Mouse (Mus musculus) hindbrain, embryonic 16.5 days (tissue): ENCODE results near the gene Gm20696. TPM values are rescaled to one million over a fixed set of nuclear protein-coding genes. Genes with fewer than 3 reads are reported as not detected.

Experiments used
- ATAC-seq: fragments of 200-750 bp; cut with Nextera tagmentation; 2 replicates; pipeline ENCODE4 v1.8.0; 2017; ENCODE audit warnings: moderate TSS enrichment, moderate library complexity
- H3K27ac ChIP-seq: fragments of 300-500 bp; sonication (generic); 2 replicates; pipeline ENCODE4 v1.5.1; 2014; ENCODE audit warnings: low read depth, mild to moderate bottlenecking, control low read depth, low read length, moderate library complexity
- H3K27me3 ChIP-seq: fragments of 300-500 bp; sonication (generic); replicated peaks from 2 replicates; pipeline ENCODE4 v1.6.1; 2014; ENCODE audit warnings: low read length; ENCODE audit not compliant: control insufficient read depth, insufficient read depth
- H3K36me3 ChIP-seq: fragments of 300-500 bp; sonication (generic); 2 replicates; pipeline ENCODE4 v1.6.1; 2014; ENCODE audit warnings: mild to moderate bottlenecking, low read length, moderate library complexity, mixed read lengths; ENCODE audit not compliant: control insufficient read depth, insufficient read depth
- H3K4me1 ChIP-seq: fragments of 300-500 bp; sonication (generic); 2 replicates; pipeline ENCODE4 v1.6.1; 2014; ENCODE audit warnings: low read depth, low read length; ENCODE audit not compliant: control insufficient read depth, insufficient read depth
- H3K4me2 ChIP-seq: fragments of 300-500 bp; sonication (generic); 2 replicates; pipeline ENCODE4 v1.6.1; 2014; ENCODE audit warnings: mild to moderate bottlenecking, low read length, control low read depth, moderate library complexity
- H3K4me3 ChIP-seq: fragments of 300-500 bp; sonication (generic); 2 replicates; pipeline ENCODE4 v1.5.1; 2014; ENCODE audit warnings: mild to moderate bottlenecking, low read length, control low read depth, moderate library complexity
- H3K9ac ChIP-seq: fragments of 300-500 bp; sonication (generic); 2 replicates; pipeline ENCODE4 v1.6.1; 2014; ENCODE audit warnings: low read depth, mild to moderate bottlenecking, control low read depth, low read length, moderate library complexity
- H3K9me3 ChIP-seq: fragments of 300-500 bp; sonication (generic); 2 replicates; pipeline ENCODE4 v1.6.1; 2014; ENCODE audit warnings: mild to moderate bottlenecking, low read length, moderate library complexity; ENCODE audit not compliant: control insufficient read depth
- WGBS: fragments of 180-500 bp; shearing (Covaris S2); extraction: QIAGEN DNeasy Blood & Tissue Kit; methylation state at CpG from one replicate; pipeline ENCODE4 v1.1.7; 2014; 5-methylcytosine and 5-hydroxymethylcytosine counted together
- microRNA-seq: library from miRNA; unstranded; fragments of <30 nt; microRNA quantifications from one replicate; pipeline ENCODE4, GENCODE M21; 2017
- polyA plus RNA-seq: library from polyadenylated mRNA; unstranded; fragments of >200 nt; fragmentation: Nextera tagmentation; extraction: Ambion mirVana; gene quantifications from 2 replicates; pipeline ENCODE4 v1.2.1, GENCODE M21; 2015

Gene Gm20696
- polyA plus RNA-seq, 1 experiment from 2014 or later: 1.8 TPM

DNA sequence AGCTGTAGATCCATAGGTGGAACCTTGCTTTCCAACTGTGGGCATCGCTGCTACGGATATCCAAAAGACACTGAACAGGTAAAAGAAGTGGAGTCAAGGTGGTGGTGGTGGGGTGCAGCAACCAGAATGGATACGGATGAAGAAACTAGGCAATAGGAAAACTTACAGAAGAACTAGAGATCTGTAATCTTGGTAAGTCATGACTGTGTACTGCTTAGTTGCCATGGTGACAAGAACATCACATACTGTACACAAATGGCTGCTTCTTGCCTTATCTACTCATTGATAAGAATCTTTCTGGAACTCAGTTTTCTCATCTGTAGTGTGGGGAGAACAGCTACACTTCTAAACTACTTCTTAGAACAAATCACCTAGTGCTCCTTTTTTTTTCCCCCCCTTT is 446.1 kb downstream of the Gm20696 start:
- no peak overlapping the region for H3K4me2 ChIP-seq
- no peaks in the 10 kb centered on the region for H3K27me3 ChIP-seq
- no peaks in the 10 kb centered on the region for H3K9me3 ChIP-seq
- H3K4me1 ChIP-seq: peaks cover 3% of the 10 kb centered on the region; the same call in 1 of the 2 replicates
- no peak overlapping the region for H3K4me3 ChIP-seq
- ATAC-seq: no peak
- 94% methylated on average over 3 of the region's 3 CpGs for WGBS
- no peaks in the 10 kb centered on the region for H3K36me3 ChIP-seq
- no peak overlapping the region for H3K27ac ChIP-seq
- H3K9ac ChIP-seq: no peak overlapping the region

DNA sequence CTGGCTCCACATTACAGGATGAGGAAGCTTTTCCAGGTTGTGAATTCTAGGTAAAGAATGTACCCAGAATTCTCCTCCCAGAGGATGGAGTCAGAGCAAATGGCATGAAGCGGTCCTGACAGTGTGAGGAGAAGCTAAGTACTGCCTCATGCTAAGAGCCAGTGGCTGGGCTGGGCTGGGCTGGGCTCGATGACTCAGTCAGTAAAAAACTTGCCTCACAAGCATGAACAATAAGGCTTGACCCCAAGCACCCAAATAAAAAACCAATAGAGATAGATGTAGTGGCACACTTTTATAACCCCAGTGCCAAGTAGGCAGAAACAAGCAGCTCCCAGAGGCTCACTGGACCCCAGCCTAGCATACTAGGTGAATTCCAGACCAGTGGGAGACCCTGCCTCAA is 448.8 kb downstream of the Gm20696 start:
- Histone ChIP-seq H3K27me3 (no peaks in the 10 kb centered on the region), H3K36me3 (no peaks in the 10 kb centered on the region), H3K9ac (no peak overlapping the region), H3K4me3 (no peak overlapping the region), H3K27ac (no peak overlapping the region), H3K9me3 (no peaks in the 10 kb centered on the region), H3K4me2 (no peak overlapping the region), H3K4me1 (no peaks in the 10 kb centered on the region)
- WGBS: 64% methylated on average over 2 of the region's 2 CpGs
- ATAC-seq: no peak

DNA sequence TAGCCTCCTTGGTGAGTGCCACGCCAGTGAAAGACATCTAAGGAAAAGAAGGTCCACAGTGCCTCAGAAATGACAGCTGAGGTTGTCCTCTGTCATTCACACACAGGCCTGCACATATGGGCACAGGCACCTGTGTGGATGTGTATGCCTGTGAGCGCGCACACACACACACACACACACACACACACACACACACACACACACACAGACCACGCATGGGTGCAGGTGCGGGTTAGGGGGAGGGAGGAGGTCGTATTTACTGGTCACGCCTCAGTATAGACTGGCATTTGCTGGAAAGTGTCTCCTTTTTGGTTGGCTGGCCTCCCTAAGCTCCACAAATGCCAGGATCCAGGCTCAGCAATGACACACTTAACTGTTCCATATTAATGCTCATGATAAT is 449.4 kb downstream of the Gm20696 start:
- ATAC-seq: no peak
- Histone ChIP-seq H3K4me3 (no peak overlapping the region), H3K9ac (no peak overlapping the region), H3K4me1 (no peaks in the 10 kb centered on the region), H3K4me2 (no peak overlapping the region), H3K9me3 (no peaks in the 10 kb centered on the region), H3K27me3 (no peaks in the 10 kb centered on the region), H3K27ac (no peak overlapping the region), H3K36me3 (no peaks in the 10 kb centered on the region)
- WGBS: 69% methylated on average over 4 of the region's 7 CpGs

DNA sequence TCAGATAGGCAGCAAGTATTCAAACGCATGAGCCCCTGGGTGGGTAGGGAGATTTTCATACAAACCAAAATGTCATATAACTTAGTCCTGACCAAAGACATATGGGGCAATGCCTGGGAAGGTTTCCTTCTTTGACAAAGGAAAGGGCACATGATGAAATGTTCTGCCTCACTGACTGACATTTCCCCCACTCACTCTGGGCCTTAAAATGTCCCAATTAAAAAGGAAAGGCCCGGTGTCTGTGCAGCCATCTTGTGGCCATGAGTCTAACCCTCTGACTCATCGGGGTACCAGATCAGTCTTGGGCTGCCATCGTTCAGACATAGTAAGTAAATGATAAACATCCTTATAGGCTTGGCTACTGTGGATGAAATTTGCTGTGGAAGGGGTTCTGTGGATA is 454.1 kb downstream of the Gm20696 start:
- WGBS: 93% methylated on average over 4 of the region's 4 CpGs
- Histone ChIP-seq H3K36me3 (no peaks in the 10 kb centered on the region), H3K4me1 (peaks cover 2% of the 10 kb centered on the region)

DNA sequence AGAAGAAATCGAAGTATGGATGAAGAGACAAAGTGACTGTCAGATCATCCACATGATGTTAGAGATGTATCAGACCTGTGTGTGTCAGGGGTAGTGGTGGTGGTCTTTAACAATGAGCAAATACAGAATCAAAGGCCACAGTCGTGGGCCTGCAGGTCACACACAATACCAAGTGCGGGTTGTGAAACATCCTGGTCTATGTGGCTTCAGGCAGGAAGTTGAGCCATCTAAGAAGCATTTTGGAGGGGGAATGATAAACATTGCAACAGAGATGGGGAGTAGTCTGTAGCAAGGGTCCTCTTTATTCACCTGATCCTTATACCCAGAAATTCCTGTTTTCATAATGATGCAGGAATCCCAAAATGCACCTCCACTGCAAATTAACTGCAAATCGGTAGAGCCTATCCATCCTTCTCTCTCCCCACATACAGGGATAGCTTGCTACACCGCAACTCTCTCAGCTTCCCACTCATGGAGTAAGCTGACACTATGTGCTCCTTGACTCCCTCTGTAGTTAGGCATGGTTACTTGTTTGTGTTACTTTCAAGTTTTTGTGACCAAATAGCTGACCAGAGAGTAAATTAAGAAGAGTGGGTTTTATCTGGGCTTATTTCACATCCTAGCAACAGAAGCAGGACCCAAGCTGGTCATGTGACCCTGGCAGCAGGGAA is 454.8 kb downstream of the Gm20696 start:
- Histone ChIP-seq H3K4me1 (peaks cover 6% of the 10 kb centered on the region), H3K36me3 (no peaks in the 10 kb centered on the region), H3K9ac (no peak overlapping the region), H3K4me3 (no peak overlapping the region), H3K27ac (no peak overlapping the region), H3K4me2 (no peak overlapping the region), H3K27me3 (no peaks in the 10 kb centered on the region), H3K9me3 (no peaks in the 10 kb centered on the region)
- 90% methylated on average over 5 of the region's 5 CpGs for WGBS
- ATAC-seq: no peak

More for the DNA sequence above, 454.1 kb downstream of the Gm20696 start:
- Histone ChIP-seq H3K27ac (no peak overlapping the region), H3K9ac (no peak overlapping the region), H3K4me3 (no peak overlapping the region), H3K4me2 (no peak overlapping the region), H3K9me3 (no peaks in the 10 kb centered on the region), H3K27me3 (no peaks in the 10 kb centered on the region)
- no peak for ATAC-seq

DNA sequence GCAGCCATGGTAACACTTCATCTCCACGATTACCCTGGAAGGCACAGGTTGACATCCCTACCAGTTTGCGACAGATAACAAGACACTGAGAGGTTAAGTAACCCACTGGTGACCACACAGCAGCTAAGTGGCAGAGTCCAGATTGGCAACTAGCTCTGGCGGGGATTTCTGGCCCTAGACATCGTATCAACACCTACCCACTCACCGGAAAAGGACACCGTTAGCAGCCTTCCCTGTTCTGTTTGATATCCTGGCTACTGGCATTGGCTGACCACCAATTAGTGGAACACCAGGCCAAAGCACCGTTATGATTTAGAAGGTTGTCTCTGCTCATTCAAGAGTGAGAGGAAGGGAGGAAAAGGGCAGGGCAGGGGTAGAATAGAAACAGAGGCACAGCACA is 456.4 kb downstream of the Gm20696 start:
- no peak overlapping the region for H3K9ac ChIP-seq
- H3K36me3 ChIP-seq: no peaks in the 10 kb centered on the region
- H3K4me1 ChIP-seq: peaks cover 6% of the 10 kb centered on the region
- no peak overlapping the region for H3K27ac ChIP-seq
- no peak for ATAC-seq
- H3K9me3 ChIP-seq: no peaks in the 10 kb centered on the region
- WGBS: 74% methylated on average over 7 of the region's 7 CpGs
- no peaks in the 10 kb centered on the region; the same call in 1 of the 2 replicates for H3K27me3 ChIP-seq
- no peak overlapping the region for H3K4me2 ChIP-seq
- no peak overlapping the region for H3K4me3 ChIP-seq

Small RNAs within 50 kb of the gene (microRNA-seq; reads per million reads assigned to microRNA genes)
- not detected for gene Gm22328

Other genes starting within 250 kb of the Gm20696 start
- gene Foxp1, start 144.1 kb downstream of the Gm20696 start, polyA plus RNA-seq: 47.8 and 63.7 TPM in 2 replicates
- gene Eif4e3, start within 50 bp of the Gm20696 start, polyA plus RNA-seq: 5.7 and 6.4 TPM in 2 replicates
- gene Gpr27, start 25.9 kb upstream of the Gm20696 start, polyA plus RNA-seq: 13.8 and 15.4 TPM in 2 replicates
- 0.25 and 0.70 TPM in 2 replicates for gene Prok2, start 59.6 kb upstream of the Gm20696 start, polyA plus RNA-seq